Mouse (Mus musculus) bone marrow, adult 2 months (tissue): Measurements from ENCODE around the gene Car14. TPM values are rescaled to one million over a fixed set of nuclear protein-coding genes. Genes with fewer than 3 reads are reported as not detected.
A peak's percentile ranks its signal among the peaks of the same experiment; 100 is the strongest.
"Not testable (repeated sequence)": the region's sequence is repeated elsewhere in the genome, so short reads cannot be mapped to it uniquely, and the experiment has no call there.

Source experiments
- H3K27ac ChIP-seq: fragments of 200-500 bp; 2 replicates; pipeline ENCODE4 v1.5.1; 2012; ENCODE audit warnings: low read depth, mild to moderate bottlenecking, control low read depth, inconsistent platforms, low read length; ENCODE audit not compliant: control insufficient read depth, poor library complexity, insufficient read depth
- H3K4me1 ChIP-seq: fragments of 200-500 bp; 2 replicates; pipeline ENCODE4 v1.6.1; 2011; ENCODE audit warnings: low read length; ENCODE audit not compliant: control insufficient read depth, insufficient read depth
- H3K4me3 ChIP-seq: fragments of 200-500 bp; replicated peaks from 2 replicates; pipeline ENCODE3; 2011; ENCODE audit warnings: mild to moderate bottlenecking, low read depth, low read length, control low read depth; ENCODE audit not compliant: control insufficient read depth
- CTCF ChIP-seq: fragments of 200-500 bp; IDR thresholded peaks from 2 replicates; pipeline ENCODE4 v1.5.1; 2011; ENCODE audit warnings: low read length, control low read depth; ENCODE audit not compliant: control insufficient read depth, insufficient read depth
- POLR2A ChIP-seq: fragments of 200-500 bp; IDR thresholded peaks from 2 replicates; pipeline ENCODE4 v1.6.1; 2011; ENCODE audit warnings: low read depth, mild to moderate bottlenecking, control low read depth, low read length, borderline replicate concordance; ENCODE audit not compliant: control insufficient read depth
- WGBS: fragments of 180-500 bp; shearing (Covaris S2); methylation state at CpG from one replicate; pipeline ENCODE4 v1.1.7; 2018; 5-methylcytosine and 5-hydroxymethylcytosine counted together
- polyA plus RNA-seq: library from polyadenylated mRNA; stranded (reverse); fragments of >200 nt; gene quantifications from 2 replicates; pipeline ENCODE4 v1.2.4, GENCODE M21; 2011; ENCODE audit warnings: low replicate concordance; ENCODE audit not compliant: missing spikeins, insufficient read depth, insufficient read length

Gene Car14
- polyA plus RNA-seq, 1 experiment: not detected

DNA sequence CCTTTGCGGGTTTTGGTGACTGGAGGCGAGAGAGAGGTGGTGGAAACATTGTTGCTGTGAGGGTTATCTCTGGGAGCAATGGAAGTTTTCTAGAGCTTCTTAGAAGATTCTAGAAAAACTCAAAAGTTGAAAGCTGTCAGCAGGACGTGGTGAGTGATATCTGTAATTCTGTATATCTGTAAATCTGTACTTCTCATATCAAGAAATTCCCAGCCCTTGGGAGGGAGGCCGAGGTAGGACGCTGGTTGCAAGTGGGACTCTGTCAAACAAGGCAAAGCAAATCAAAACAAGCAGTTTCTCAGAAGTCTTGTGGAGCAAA, 25.9 kb upstream of the Car14 start:
- H3K4me3 ChIP-seq: peak overlapping the region; percentile 96
- peaks cover 1% of the 10 kb centered on the region; the same call in 1 of the 2 replicates for H3K4me1 ChIP-seq
- peak overlapping the region; percentile 73 for H3K27ac ChIP-seq
- TF ChIP-seq CTCF (no peak), POLR2A (no peak)
- WGBS: 0% methylated on average over 5 of the region's 5 CpGs

DNA sequence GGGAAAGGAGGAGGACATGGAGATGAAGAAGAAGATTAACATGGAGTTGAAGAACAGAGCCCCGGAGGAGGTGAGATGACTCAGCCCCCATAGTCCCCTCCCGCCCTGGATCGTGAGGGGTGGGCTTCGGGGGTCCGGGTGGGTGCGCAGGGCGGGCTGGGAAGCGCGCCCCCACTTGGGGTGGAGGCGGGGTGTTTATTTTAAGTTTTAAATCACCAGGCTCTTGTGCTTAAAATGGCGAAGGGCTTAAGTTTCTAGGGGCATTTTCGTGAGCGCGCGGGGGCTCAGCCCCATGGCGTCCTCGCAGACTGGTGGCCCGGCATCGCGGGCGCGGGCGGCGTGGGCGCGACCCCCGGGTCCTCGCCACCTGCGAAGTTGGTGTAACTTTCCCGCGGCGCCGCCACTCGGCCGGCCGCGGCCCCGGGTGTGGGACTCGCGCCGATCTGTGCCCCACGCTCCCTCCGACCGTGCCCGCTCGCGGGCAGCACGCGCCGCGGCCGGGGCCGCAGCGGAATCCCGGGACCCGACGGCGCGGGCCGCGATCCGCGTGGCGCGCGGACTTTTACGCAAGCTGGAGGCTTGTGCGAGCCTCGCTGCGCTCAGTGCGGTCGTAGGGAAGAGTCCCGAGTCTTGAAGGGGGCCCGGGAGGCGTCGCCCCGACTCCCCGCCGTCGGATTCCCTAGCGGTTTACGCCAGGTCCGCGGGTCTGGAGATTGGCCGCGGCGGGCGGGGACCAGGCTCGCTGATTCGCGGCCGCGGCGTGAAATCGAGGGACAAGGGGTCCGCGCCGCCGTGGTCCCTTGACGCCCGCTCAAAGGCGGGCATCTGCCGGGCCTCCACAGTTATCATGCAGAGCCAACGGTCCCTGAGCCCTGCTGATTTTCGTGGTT, 25.3 kb upstream of the Car14 start:
- TF ChIP-seq POLR2A: peak; percentile 33; the same call in 1 of the 2 replicates
- TF ChIP-seq CTCF: no peak
- WGBS: under 1% methylated on average over 105 of the region's 105 CpGs
- Histone ChIP-seq H3K27ac (peak overlapping the region; percentile 73), H3K4me3 (peak overlapping the region; percentile 96), H3K4me1 (peaks cover 1% of the 10 kb centered on the region; the same call in 1 of the 2 replicates)

DNA sequence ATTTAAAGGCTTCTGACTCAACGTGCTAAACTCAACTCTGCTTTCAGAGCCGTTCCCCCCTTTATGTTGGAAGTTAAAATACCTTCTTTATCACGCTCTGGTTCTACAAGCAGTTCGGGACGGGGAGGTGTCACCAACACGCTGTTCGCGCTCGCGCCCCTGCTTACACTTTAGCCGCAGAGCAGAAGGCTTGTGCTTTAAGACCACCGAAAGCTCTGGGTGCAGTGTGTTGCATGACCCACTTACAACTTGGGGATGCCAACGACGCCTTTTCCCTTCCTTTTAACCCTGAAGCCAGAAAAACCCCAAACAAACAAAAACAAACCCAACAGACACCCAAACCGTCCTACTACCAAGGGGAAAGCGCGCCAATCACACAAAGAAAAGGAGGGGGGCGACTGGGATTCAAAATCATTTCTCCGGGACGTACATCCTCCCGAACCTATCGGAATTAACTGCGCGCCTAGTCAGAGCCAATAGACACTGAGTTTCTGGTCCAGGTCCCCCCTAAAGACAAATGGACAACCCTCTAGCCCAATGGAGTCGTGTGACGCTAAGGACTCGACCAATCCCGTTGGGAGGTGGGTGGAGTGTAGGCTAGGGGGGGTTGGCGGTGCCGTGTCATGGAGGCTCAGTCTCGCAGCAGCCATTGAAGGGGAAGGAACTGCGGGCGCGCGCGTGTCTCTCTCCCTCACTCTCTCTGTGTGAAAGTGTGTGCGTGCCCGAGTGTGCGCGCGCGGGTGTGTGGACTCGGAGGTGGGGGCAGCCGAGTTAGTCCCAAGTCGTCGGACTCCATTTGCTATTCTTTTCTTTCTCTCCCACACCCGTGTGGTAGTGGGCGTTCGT, 24.4 kb upstream of the Car14 start, which contains the start of gene Anp32e:
Gene Anp32e (plus strand): TSS at position 589 of the 846 bp plus-strand sequence.
- Histone ChIP-seq H3K4me1 (peaks cover 1% of the 10 kb centered on the region; the same call in 1 of the 2 replicates), H3K27ac (peak within 1 kb of the TSS; percentile 73), H3K4me3 (peak within 1 kb of the TSS; percentile 96)
- TF ChIP-seq CTCF (no peak), POLR2A (peak; percentile 100)
- WGBS: under 1% methylated on average over 49 of the region's 49 CpGs

DNA sequence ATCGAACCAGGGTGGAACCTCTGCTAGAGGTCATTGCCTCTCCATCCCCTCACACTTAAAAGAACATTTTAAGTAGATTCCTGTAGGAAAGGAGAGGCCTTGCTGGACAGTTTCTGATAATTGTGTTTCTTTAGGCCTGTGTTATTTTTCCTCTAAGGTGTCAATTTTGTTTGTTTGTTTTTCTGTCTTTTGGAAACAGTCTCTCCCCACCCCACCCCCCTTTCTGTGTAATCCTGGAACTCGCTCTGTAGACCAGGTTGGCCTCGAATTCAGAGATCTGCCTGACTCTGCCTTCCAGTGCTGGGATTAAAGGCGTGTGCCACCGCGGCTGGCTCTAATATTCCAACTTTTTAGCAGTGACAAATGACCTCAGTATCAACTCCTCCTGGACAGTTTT, 23.8 kb upstream of the Car14 start:
- Histone ChIP-seq H3K4me3 (peak overlapping the region; percentile 68), H3K27ac (peak overlapping the region; percentile 62), H3K4me1 (peaks cover 1% of the 10 kb centered on the region)
- no peak for TF ChIP-seq CTCF
- no peak for TF ChIP-seq POLR2A
- 37% methylated on average over 6 of the region's 6 CpGs for WGBS

DNA sequence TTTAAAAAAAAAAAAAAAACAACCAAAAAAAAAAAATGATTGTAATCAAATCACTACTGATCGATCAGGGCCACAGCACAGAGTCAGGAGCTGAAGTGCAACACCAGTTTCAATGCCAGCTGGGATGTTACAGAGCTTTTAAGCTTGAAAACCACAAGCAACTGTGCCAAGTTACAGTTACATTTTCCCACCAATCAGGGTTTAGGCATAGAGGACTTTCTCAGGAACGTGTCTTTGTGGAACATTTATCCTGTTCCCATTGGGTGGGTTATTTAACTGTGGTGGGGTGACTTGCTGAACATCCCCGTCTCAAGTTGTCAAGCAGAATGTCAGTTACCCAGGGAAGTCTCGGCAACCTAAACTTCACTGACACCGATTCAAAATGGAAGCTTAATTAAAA, 20.6 kb upstream of the Car14 start:
- H3K27ac ChIP-seq: no peak overlapping the region

DNA sequence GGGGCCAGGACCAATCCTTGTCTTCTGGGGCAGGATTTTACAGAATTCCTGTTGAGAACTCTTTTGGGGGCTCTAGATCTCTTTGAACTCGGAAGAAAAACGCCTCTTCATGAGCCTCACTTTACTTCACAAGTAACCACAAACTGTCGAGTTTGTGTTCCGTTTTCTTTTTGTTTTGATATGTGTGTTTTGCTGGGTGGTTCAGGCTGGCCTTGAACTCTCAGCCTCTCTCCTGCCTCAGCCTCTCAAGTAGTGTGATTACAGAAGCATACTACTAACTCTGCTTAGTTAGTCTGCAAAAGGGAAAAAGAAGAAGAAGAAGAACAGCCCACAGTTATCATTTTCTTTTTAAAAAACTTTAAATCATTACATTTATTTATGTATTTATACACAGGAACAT, 19.7 kb upstream of the Car14 start:
- Histone ChIP-seq H3K4me3 (no peak overlapping the region), H3K27ac (no peak overlapping the region), H3K4me1 (peaks cover 1% of the 10 kb centered on the region)
- 22% methylated on average over 4 of the region's 4 CpGs for whole genome bisulfite sequencing
- TF ChIP-seq POLR2A: no peak
- no peak for TF ChIP-seq CTCF

More for the DNA sequence above, 20.6 kb upstream of the Car14 start:
- peaks cover 1% of the 10 kb centered on the region for H3K4me1 ChIP-seq
- WGBS: 31% methylated on average over 5 of the region's 5 CpGs
- no peak for TF ChIP-seq POLR2A
- TF ChIP-seq CTCF: no peak
- H3K4me3 ChIP-seq: no peak overlapping the region

DNA sequence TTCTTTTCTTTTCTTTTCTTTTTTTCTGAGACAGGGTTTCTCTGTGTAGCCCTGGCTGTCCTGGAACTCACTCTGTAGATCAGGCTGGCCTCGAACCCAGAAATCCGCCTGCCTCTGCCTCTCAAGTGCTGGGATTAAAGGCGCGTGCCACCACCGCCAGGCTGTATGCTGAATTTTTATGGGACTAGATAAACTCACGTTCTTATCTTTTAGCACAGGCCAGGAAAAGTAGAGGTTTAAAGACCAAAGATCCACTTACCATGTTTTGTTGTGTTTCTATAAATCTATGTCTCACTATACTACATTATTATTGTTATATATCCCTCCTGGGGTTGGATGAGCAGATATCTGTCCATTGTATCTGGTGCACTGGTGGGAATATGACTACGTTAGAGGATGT, 18.9 kb upstream of the Car14 start:
- 70% methylated on average over 7 of the region's 7 CpGs for WGBS
- not testable (repeated sequence) for H3K4me1 ChIP-seq, H3K27ac ChIP-seq, H3K4me3 ChIP-seq

DNA sequence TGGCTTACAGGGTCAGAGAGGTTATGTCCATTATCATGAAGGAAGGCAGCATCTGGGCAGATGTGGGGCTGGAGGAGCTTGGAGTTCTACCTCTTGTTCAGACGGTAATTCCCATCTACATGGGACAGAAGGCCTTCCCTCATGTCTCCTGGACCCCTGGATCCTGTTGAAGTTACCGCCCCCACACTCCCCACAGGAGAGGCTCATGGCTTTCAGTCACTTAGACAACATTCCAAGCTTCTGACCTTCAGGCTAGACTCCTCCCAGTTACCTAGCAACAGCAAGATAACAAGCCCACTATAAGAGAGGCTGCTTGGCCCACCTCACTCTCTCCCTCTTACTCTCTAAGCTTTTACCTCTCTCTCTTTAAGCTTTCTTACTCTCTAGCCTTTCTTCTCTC, 16.0 kb upstream of the Car14 start:
- H3K4me1 ChIP-seq, H3K4me3 ChIP-seq, H3K27ac ChIP-seq: not testable (repeated sequence)
- WGBS: 81% methylated on average over 2 of the region's 2 CpGs
